Mouse (Mus musculus) hindbrain, postnatal 0 days (tissue): Measurements from ENCODE around the gene 3110082J24Rik. TPM values are rescaled to one million over a fixed set of nuclear protein-coding genes. Genes with fewer than 3 reads are reported as not detected.

Source experiments
- ATAC-seq: fragments of 200-750 bp; cut with Nextera tagmentation; 2 replicates; pipeline ENCODE4 v1.8.0; 2017; ENCODE audit warnings: mild to moderate bottlenecking, moderate TSS enrichment, moderate library complexity
- DNase-seq: peaks from one replicate; pipeline ENCODE4 v3.0.0-alpha.2; 2015; ENCODE audit warnings: low spot score
- H3K27ac ChIP-seq: fragments of 300-500 bp; sonication (generic); 2 replicates; pipeline ENCODE4 v1.5.1; 2014; ENCODE audit warnings: mild to moderate bottlenecking
- H3K27me3 ChIP-seq: fragments of 300-500 bp; sonication (generic); 2 replicates; pipeline ENCODE4 v1.6.1; 2014; ENCODE audit warnings: low read length, mixed read lengths; ENCODE audit not compliant: insufficient read depth
- H3K36me3 ChIP-seq: fragments of 300-500 bp; sonication (generic); 2 replicates; pipeline ENCODE4 v1.6.1; 2014; ENCODE audit warnings: low read length, mixed read lengths; ENCODE audit not compliant: insufficient read depth
- H3K4me1 ChIP-seq: fragments of 300-500 bp; sonication (generic); 2 replicates; pipeline ENCODE4 v1.6.1; 2014; ENCODE audit warnings: antibody characterized with exemption, low read length, mixed read lengths; ENCODE audit not compliant: insufficient read depth
- H3K4me2 ChIP-seq: fragments of 300-500 bp; sonication (generic); 2 replicates; pipeline ENCODE4 v1.6.1; 2014; ENCODE audit warnings: low read depth, mild to moderate bottlenecking, low read length, moderate library complexity, mixed read lengths
- H3K4me3 ChIP-seq: fragments of 300-500 bp; sonication (generic); 2 replicates; pipeline ENCODE4 v1.5.1; 2014; ENCODE audit warnings: low read length
- H3K9ac ChIP-seq: fragments of 300-500 bp; sonication (generic); replicated peaks from 2 replicates; pipeline ENCODE4 v1.6.1; 2014; ENCODE audit warnings: mild to moderate bottlenecking, low read length, moderate library complexity, mixed read lengths
- H3K9me3 ChIP-seq: fragments of 300-500 bp; sonication (generic); 2 replicates; pipeline ENCODE4 v1.6.1; 2016; ENCODE audit warnings: low read length, mixed read lengths
- CTCF ChIP-seq: IDR thresholded peaks from 2 replicates; pipeline ENCODE4 v1.5.1; 2016; ENCODE audit warnings: antibody characterized with exemption, control low read depth, low read depth
- WGBS: fragments of 180-500 bp; shearing (Covaris S2); extraction: QIAGEN DNeasy Blood & Tissue Kit; methylation state at CpG from one replicate; pipeline ENCODE4 v1.1.7; 2014; 5-methylcytosine and 5-hydroxymethylcytosine counted together
- polyA plus RNA-seq: library from polyadenylated mRNA; unstranded; fragments of >200 nt; fragmentation: Nextera tagmentation; extraction: Ambion mirVana; gene quantifications from 2 replicates; pipeline ENCODE4 v1.2.1, GENCODE M21; 2015
- total RNA-seq: library from RNA; depleted of rRNA; stranded (reverse); fragments of >200 nt; gene quantifications from 2 replicates; pipeline ENCODE4 v1.2.3, GENCODE M21; 2014

The 3110082J24Rik gene
- total and polyA plus RNA-seq, 2 experiments from 2014 or later: 3.2 to 4.3 TPM

DNA sequence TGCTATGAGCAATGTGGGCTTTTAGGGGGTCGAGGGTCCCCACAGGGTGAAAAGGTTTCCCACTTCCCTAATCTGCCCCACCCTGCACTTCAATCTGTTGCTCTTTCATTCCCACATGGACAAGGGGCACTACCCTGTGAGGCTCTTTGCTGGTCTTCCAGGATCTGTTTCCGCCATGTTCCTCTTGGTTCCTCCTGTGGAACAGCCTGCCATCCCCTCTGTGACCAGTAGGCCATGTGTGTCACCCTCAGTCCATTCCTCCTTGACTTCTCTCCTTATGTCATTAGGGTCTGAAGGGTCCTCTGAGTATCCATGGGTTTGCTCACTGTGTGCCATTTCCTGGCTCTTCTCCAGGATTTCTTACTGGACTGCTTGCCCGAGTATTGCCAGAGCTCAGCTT, 5.9 kb upstream of the 3110082J24Rik start:
- Histone ChIP-seq H3K27ac (no peak overlapping the region), H3K4me1 (peaks cover 28% of the 10 kb centered on the region), H3K4me2 (no peak overlapping the region), H3K9ac (no peak overlapping the region), H3K4me3 (no peak overlapping the region), H3K9me3 (no peaks in the 10 kb centered on the region), H3K36me3 (no peaks in the 10 kb centered on the region), H3K27me3 (no peaks in the 10 kb centered on the region)
- no peak for ATAC-seq
- peak; percentile 30 for TF ChIP-seq CTCF
- no peak for DNase-seq
- 56% methylated on average over 3 of the region's 3 CpGs for WGBS

DNA sequence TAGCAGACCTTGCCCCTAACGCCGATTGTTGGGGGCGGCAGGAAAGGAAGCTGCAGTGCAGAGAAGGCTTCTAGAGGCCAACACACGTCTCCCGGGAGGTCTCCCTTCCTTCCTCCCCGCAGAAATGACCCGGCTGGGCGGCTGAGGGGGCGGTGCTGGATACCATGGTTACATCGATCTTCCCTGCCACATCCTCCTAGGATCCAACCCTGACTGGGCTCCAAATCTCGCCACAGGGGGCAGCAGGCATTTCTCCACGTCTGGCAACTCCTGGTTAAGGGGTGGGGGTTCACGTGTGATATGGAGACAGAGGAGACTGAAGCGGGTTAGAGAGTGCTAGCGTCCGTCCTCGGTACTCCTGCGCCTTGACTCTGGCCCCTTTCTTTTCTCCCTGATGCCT, 5.2 kb upstream of the 3110082J24Rik start:
- DNase-seq: peak; percentile 85
- WGBS: 6% methylated on average over 16 of the region's 18 CpGs
- H3K27ac ChIP-seq: peak overlapping the region; percentile 37; the same call in 1 of the 2 replicates
- no peaks in the 10 kb centered on the region for H3K27me3 ChIP-seq
- peak; percentile 63 for TF ChIP-seq CTCF
- 0 out of 2 replicates have a peak overlapping the region, but pooled peaks have one; percentile 2 for H3K4me3 ChIP-seq
- ATAC-seq: peak; percentile 48
- H3K36me3 ChIP-seq: no peaks in the 10 kb centered on the region
- H3K9me3 ChIP-seq: no peaks in the 10 kb centered on the region
- H3K4me2 ChIP-seq: peak overlapping the region; percentile 45
- H3K4me1 ChIP-seq: peaks cover 31% of the 10 kb centered on the region
- peak overlapping the region; percentile 31; the same call in 1 of the 2 replicates for H3K9ac ChIP-seq

DNA sequence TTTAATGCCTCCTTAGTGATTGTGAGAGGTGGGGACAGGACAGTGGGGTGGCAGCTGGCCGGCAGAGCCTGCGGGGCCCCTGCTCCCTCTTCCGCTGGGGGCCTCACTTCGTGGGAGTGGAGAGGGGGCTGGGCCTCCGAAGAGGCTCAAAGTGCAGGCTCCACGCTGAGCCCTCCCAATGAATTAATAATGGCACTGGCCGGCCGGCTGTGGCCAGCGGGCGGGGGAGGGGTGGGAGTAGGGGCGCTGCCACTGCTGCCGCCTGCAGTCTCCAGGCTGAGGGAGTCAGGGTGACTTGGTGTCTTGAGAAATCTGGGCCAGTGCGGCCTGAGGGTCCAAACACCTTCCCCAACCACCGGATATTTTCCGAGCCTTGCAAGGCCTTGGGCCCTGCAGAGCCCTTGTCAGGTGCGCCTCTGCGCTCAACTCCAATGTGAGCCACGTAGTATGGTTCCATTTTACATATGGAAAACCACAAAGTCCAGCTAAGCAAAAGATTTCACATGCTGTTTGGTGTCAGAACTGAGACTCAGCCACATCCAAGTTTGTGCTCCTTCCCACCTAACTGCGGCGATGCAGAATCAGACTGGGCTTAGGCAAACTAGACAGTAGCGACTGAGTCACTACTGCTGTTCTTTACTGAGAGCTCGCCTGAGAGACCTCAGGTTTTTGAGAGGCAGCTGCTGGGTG, 4.6 kb upstream of the 3110082J24Rik start:
- no peaks in the 10 kb centered on the region for H3K36me3 ChIP-seq
- WGBS: 17% methylated on average over 22 of the region's 22 CpGs
- H3K27me3 ChIP-seq: no peaks in the 10 kb centered on the region
- peak; percentile 38 for DNase-seq
- ATAC-seq: no peak
- H3K9me3 ChIP-seq: no peaks in the 10 kb centered on the region
- H3K4me1 ChIP-seq: peaks cover 31% of the 10 kb centered on the region
- peak overlapping the region; percentile 37; the same call in 1 of the 2 replicates for H3K27ac ChIP-seq
- peak overlapping the region; percentile 45 for H3K4me2 ChIP-seq
- TF ChIP-seq CTCF: no peak
- 0 out of 2 replicates have a peak overlapping the region, but pooled peaks have one; percentile 2 for H3K4me3 ChIP-seq
- peak overlapping the region; percentile 31; the same call in 1 of the 2 replicates for H3K9ac ChIP-seq

DNA sequence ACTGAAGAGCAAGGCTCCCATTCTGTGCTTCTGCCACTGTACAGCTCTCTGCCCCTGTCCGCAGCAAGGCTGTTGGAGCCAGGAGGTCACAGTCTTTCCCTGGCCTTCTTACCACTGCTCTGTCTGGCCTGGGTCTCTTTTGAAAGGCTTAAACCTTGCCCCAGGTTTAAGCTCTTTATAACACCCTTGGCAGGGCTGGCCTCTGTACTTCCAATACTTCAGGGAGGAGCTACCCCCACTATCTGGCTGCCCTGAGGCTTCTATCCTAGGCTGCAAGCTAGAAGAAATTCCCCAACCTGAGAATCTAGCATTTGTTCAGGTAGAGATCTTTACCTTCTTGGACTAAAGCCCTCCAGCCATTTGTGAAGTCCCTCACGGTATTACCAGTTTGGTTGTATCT, 4.0 kb upstream of the 3110082J24Rik start:
- H3K9me3 ChIP-seq: no peaks in the 10 kb centered on the region
- 36% methylated on average over 2 of the region's 2 CpGs for WGBS
- H3K36me3 ChIP-seq: no peaks in the 10 kb centered on the region
- peak overlapping the region; percentile 32; the same call in 1 of the 2 replicates for H3K27ac ChIP-seq
- no peak overlapping the region; the same call in 1 of the 2 replicates for H3K4me2 ChIP-seq
- H3K4me1 ChIP-seq: peaks cover 31% of the 10 kb centered on the region
- H3K27me3 ChIP-seq: no peaks in the 10 kb centered on the region; the same call in 1 of the 2 replicates
- H3K9ac ChIP-seq: no peak overlapping the region
- no peak overlapping the region for H3K4me3 ChIP-seq
- DNase-seq: no peak
- TF ChIP-seq CTCF: no peak
- no peak for ATAC-seq

DNA sequence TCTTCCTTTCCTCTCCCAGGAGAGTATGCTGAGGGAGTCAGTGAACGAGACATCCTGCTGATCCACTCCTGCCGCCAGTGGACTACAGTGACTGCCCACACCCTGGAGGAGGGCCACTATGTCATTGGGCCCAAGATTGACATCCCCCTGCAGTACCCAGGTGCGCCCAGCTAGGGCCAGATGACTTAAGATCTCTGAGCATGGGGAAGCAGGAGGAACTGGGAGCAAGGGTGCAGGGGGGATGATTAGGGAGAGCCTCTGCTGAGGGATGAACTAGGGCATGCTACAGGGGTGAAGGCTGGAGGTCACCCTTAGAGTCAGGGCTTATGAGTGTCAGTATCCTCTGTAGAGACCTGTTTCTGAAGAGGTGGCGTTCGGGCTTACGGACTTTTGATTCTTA, 2.3 kb upstream of the 3110082J24Rik start:
- TF ChIP-seq CTCF: no peak
- H3K4me3 ChIP-seq: no peak overlapping the region
- no peak overlapping the region for H3K9ac ChIP-seq
- peaks cover 27% of the 10 kb centered on the region for H3K4me1 ChIP-seq
- peak overlapping the region; percentile 83 for H3K4me2 ChIP-seq
- peak overlapping the region; percentile 69 for H3K27ac ChIP-seq
- 55% methylated on average over 6 of the region's 6 CpGs for WGBS
- no peak for ATAC-seq
- no peaks in the 10 kb centered on the region; the same call in 1 of the 2 replicates for H3K27me3 ChIP-seq
- H3K9me3 ChIP-seq: no peaks in the 10 kb centered on the region
- DNase-seq: no peak
- no peaks in the 10 kb centered on the region for H3K36me3 ChIP-seq

DNA sequence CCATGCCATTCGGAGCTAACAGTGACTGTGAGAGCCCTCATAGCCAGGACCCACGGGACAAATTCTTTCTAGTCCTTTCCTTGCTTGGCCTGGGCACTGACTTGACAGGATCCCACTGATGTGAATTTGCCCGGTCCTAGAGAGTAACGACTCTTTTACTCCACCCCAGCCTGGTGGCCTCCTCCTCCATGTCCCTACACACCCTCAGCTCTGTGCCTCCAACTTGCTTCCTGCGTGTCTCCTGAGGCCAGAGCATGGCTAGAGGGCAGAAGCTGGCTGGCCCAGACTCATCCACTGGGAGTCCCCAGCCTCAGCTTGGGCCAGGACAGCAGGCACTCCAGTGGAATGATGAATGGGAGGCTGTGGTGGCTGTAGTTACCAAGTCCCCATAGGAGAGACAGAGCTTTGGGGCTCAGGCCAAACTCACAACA, 1.7 kb upstream of the 3110082J24Rik start:
- peak overlapping the region; percentile 69 for H3K27ac ChIP-seq

DNA sequence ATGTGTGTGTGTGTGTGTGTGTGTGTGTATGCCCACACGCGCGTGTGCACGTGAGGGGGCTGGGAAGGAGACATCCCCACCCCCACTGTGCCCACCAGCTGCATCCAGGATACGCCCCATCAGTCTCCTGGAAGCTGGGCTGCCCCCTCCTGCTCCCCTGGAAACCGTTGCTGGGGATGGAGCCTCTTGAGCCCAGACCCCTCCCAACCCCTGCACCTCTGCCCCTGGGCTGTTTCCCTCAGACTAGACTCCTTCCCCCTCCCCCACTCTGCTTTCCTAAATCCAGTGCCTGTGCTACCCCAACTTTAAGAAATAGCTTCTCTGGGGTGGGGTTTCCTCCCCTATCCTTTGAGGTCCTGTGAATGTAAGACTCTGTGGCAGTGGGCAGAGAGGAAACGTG, 1.3 kb upstream of the 3110082J24Rik start:
- DNase-seq: peak; percentile 73
- peaks cover 27% of the 10 kb centered on the region for H3K4me1 ChIP-seq
- peak overlapping the region; percentile 83 for H3K4me2 ChIP-seq
- 0 out of 2 replicates have a peak overlapping the region, but pooled peaks have one; percentile 54 for H3K4me3 ChIP-seq
- no peaks in the 10 kb centered on the region for H3K9me3 ChIP-seq
- TF ChIP-seq CTCF: no peak
- H3K9ac ChIP-seq: no peak overlapping the region
- no peaks in the 10 kb centered on the region for H3K36me3 ChIP-seq
- peak; percentile 21; the same call in 1 of the 2 replicates for ATAC-seq
- WGBS: 6% methylated on average over 7 of the region's 7 CpGs
- no peaks in the 10 kb centered on the region; the same call in 1 of the 2 replicates for H3K27me3 ChIP-seq
- H3K27ac ChIP-seq: peak overlapping the region; percentile 73

More for the DNA sequence above, 1.7 kb upstream of the 3110082J24Rik start:
- H3K36me3 ChIP-seq: no peaks in the 10 kb centered on the region
- peak overlapping the region; percentile 83 for H3K4me2 ChIP-seq
- no peak overlapping the region for H3K9ac ChIP-seq
- no peaks in the 10 kb centered on the region; the same call in 1 of the 2 replicates for H3K27me3 ChIP-seq
- H3K4me1 ChIP-seq: peaks cover 27% of the 10 kb centered on the region
- H3K4me3 ChIP-seq: no peak overlapping the region
- DNase-seq (peak; percentile 74), ATAC-seq (peak; percentile 60)
- TF ChIP-seq CTCF: no peak
- H3K9me3 ChIP-seq: no peaks in the 10 kb centered on the region
- WGBS: 7% methylated on average over 5 of the region's 5 CpGs
